Mouse (Mus musculus) liver, postnatal 0 days (tissue): ENCODE data around the gene Mgat3. TPM values are rescaled to one million over a fixed set of nuclear protein-coding genes. Genes with fewer than 3 reads are reported as not detected.

Experiments
- ATAC-seq: fragments of 200-750 bp; cut with Nextera tagmentation; 2 replicates; pipeline ENCODE4 v1.8.0; 2017; ENCODE audit warnings: mild to moderate bottlenecking, moderate library complexity
- DNase-seq: peaks from one replicate; pipeline ENCODE4 v3.0.0-alpha.2; 2016
- H3K27ac ChIP-seq: fragments of 300-500 bp; sonication (generic); 2 replicates; pipeline ENCODE4 v1.5.1; 2014; ENCODE audit warnings: antibody characterized with exemption, moderate library complexity, mild to moderate bottlenecking, low read depth
- H3K27me3 ChIP-seq: fragments of 300-500 bp; sonication (generic); 2 replicates; pipeline ENCODE4 v1.6.1; 2014; ENCODE audit warnings: low read length, control low read depth, mixed read lengths; ENCODE audit not compliant: insufficient read depth
- H3K36me3 ChIP-seq: fragments of 300-500 bp; sonication (generic); replicated peaks from 2 replicates; pipeline ENCODE4 v1.6.1; 2014; ENCODE audit warnings: mild to moderate bottlenecking, control low read depth, low read length, moderate library complexity, mixed read lengths; ENCODE audit not compliant: insufficient read depth
- H3K4me1 ChIP-seq: fragments of 300-500 bp; sonication (generic); 2 replicates; pipeline ENCODE4 v1.6.1; 2014; ENCODE audit warnings: antibody characterized with exemption, mild to moderate bottlenecking, control low read depth; ENCODE audit not compliant: insufficient read depth
- H3K4me2 ChIP-seq: fragments of 300-500 bp; sonication (generic); 2 replicates; pipeline ENCODE4 v1.6.1; 2014; ENCODE audit warnings: low read depth, mild to moderate bottlenecking, low read length, moderate library complexity, mixed read lengths
- H3K4me3 ChIP-seq: fragments of 300-500 bp; sonication (generic); 2 replicates; pipeline ENCODE4 v1.5.1; 2014; ENCODE audit warnings: low read depth, low read length
- H3K9ac ChIP-seq: fragments of 300-500 bp; sonication (generic); replicated peaks from 2 replicates; pipeline ENCODE4 v1.6.1; 2014; ENCODE audit warnings: mild to moderate bottlenecking, moderate library complexity
- H3K9me3 ChIP-seq: fragments of 300-500 bp; sonication (generic); 2 replicates; pipeline ENCODE4 v1.6.1; 2016; ENCODE audit warnings: mild to moderate bottlenecking, control low read depth, low read length, mixed read lengths
- CTCF ChIP-seq: sonication (generic); IDR thresholded peaks from 2 replicates; pipeline ENCODE4 v1.5.1; 2016; ENCODE audit warnings: antibody characterized with exemption, low read depth
- EP300 ChIP-seq: IDR thresholded peaks from 2 replicates; pipeline ENCODE4 v1.6.1; 2016; ENCODE audit warnings: antibody characterized with exemption, low read depth, mild to moderate bottlenecking
- WGBS: fragments of 180-500 bp; shearing (Covaris S2); extraction: QIAGEN DNeasy Blood & Tissue Kit; methylation state at CpG from one replicate; pipeline ENCODE4 v1.1.7; 2014; ENCODE audit not compliant: insufficient replicate concordance; 5-methylcytosine and 5-hydroxymethylcytosine counted together
- polyA plus RNA-seq: library from polyadenylated mRNA; unstranded; fragments of >200 nt; fragmentation: Nextera tagmentation; extraction: Ambion mirVana; gene quantifications from 2 replicates; pipeline ENCODE4 v1.2.1, GENCODE M21; 2015

Gene Mgat3
- polyA plus RNA-seq, 1 experiment from 2014 or later: 0.12 TPM

- 93% methylated on average over 8 of the region's 8 CpGs for WGBS
- peaks cover 70% of the 10 kb centered on the region for H3K36me3 ChIP-seq
- no peak for ATAC-seq
These were observed 17.8 kb upstream of the Mgat3 start for GRCm38 (mm10) chr15:80155707-80156106.

GRCm38 (mm10) chr15:80157197-80157943 lies 16.2 kb upstream of the Mgat3 start:
- TF ChIP-seq CTCF (no peak), EP300 (no peak)
- Histone ChIP-seq H3K4me1 (peaks cover 4% of the 10 kb centered on the region), H3K4me3 (no peak overlapping the region), H3K9me3 (no peaks in the 10 kb centered on the region), H3K36me3 (peaks cover 74% of the 10 kb centered on the region), H3K27me3 (no peaks in the 10 kb centered on the region), H3K27ac (no peak overlapping the region), H3K4me2 (no peak overlapping the region), H3K9ac (no peak overlapping the region)
- ATAC-seq (no peak), DNase-seq (no peak)
- WGBS: 85% methylated on average over 22 of the region's 22 CpGs

More at GRCm38 (mm10) chr15:80155707-80156106, 17.8 kb upstream of the Mgat3 start:
- no peak for DNase-seq
- Histone ChIP-seq H3K4me2 (no peak overlapping the region), H3K4me1 (peaks cover 4% of the 10 kb centered on the region), H3K9ac (no peak overlapping the region), H3K27ac (no peak overlapping the region), H3K27me3 (no peaks in the 10 kb centered on the region), H3K4me3 (no peak overlapping the region), H3K9me3 (no peaks in the 10 kb centered on the region)
- TF ChIP-seq EP300 (no peak), CTCF (no peak)

- no peak for TF ChIP-seq CTCF
- no peak for TF ChIP-seq EP300
- Histone ChIP-seq H3K4me1 (peaks cover 4% of the 10 kb centered on the region), H3K27me3 (no peaks in the 10 kb centered on the region), H3K27ac (no peak overlapping the region), H3K4me2 (no peak overlapping the region), H3K9ac (peak overlapping the region; percentile 21; the same call in 1 of the 2 replicates), H3K9me3 (no peaks in the 10 kb centered on the region), H3K4me3 (no peak overlapping the region), H3K36me3 (peaks cover 67% of the 10 kb centered on the region)
- 69% methylated on average over 5 of the region's 5 CpGs for WGBS
- no peak for ATAC-seq
- no peak for DNase-seq
These were observed 15.4 kb upstream of the Mgat3 start for GRCm38 (mm10) chr15:80158001-80158706.

GRCm38 (mm10) chr15:80158707-80159090 lies 14.8 kb upstream of the Mgat3 start:
- TF ChIP-seq CTCF: no peak
- TF ChIP-seq EP300: no peak

GRCm38 (mm10) chr15:80159286-80159901 lies 14.1 kb upstream of the Mgat3 start:
- ATAC-seq (peak; percentile 93), DNase-seq (peak; percentile 69)
- peaks cover 55% of the 10 kb centered on the region for H3K36me3 ChIP-seq
- H3K4me1 ChIP-seq: peaks cover 4% of the 10 kb centered on the region
- 59% methylated on average over 8 of the region's 8 CpGs for WGBS
- no peak overlapping the region for H3K9ac ChIP-seq
- no peaks in the 10 kb centered on the region for H3K9me3 ChIP-seq
- H3K27me3 ChIP-seq: no peaks in the 10 kb centered on the region
- no peak for TF ChIP-seq CTCF
- no peak; the same call in 1 of the 2 replicates for TF ChIP-seq EP300
- peak overlapping the region; percentile 55 for H3K27ac ChIP-seq
- no peak overlapping the region for H3K4me3 ChIP-seq
- no peak overlapping the region for H3K4me2 ChIP-seq

More at GRCm38 (mm10) chr15:80158707-80159090, 14.8 kb upstream of the Mgat3 start:
- H3K9ac ChIP-seq: no peak overlapping the region
- no peak overlapping the region for H3K4me2 ChIP-seq
- no peak overlapping the region for H3K4me3 ChIP-seq
- peaks cover 4% of the 10 kb centered on the region for H3K4me1 ChIP-seq
- H3K36me3 ChIP-seq: peaks cover 62% of the 10 kb centered on the region
- DNase-seq (no peak), ATAC-seq (peak; percentile 12; the same call in 1 of the 2 replicates)
- peak overlapping the region; percentile 55 for H3K27ac ChIP-seq
- H3K27me3 ChIP-seq: no peaks in the 10 kb centered on the region
- WGBS: 73% methylated on average over 4 of the region's 4 CpGs
- no peaks in the 10 kb centered on the region for H3K9me3 ChIP-seq

- WGBS: 89% methylated on average over 13 of the region's 13 CpGs
- Histone ChIP-seq H3K4me3 (no peak overlapping the region), H3K9ac (no peak overlapping the region), H3K27ac (no peak overlapping the region), H3K9me3 (no peaks in the 10 kb centered on the region), H3K4me2 (no peak overlapping the region), H3K36me3 (peaks cover 50% of the 10 kb centered on the region), H3K27me3 (no peaks in the 10 kb centered on the region), H3K4me1 (peaks cover 4% of the 10 kb centered on the region)
- TF ChIP-seq EP300: no peak
- no peak for TF ChIP-seq CTCF
- DNase-seq (no peak), ATAC-seq (no peak)
These were observed 13.3 kb upstream of the Mgat3 start for GRCm38 (mm10) chr15:80160223-80160622.
